22 mouse cellular contexts compared by ENCODE assay signal in genomic region chr12:76868463-76869198, GRCm38 (mm10). TPM values are rescaled to one million over a fixed set of nuclear protein-coding genes. Genes with fewer than 3 reads are reported as not detected.
DNase-seq lines count a peak whose midpoint lies in the region; ATAC-seq lines count a peak whose summit lies in the region.
"Had no signal": no experiment of that assay in that cellular context is flagged by ENCODE, and none has a peak within 500 bp of the region (broad histone marks: within the 10 kb centered on the region; RNA-seq: fewer than 3 reads in every experiment).

No protein-coding gene starts in this region.

- WGBS in midbrain, embryonic 10.5 days = 80% methylated on average over 14 of the region's 14 CpGs
- 73% methylated on average over 14 of the region's 14 CpGs for WGBS in midbrain, embryonic 11.5 days
- WGBS in embryonic facial prominence, embryonic 10.5 days = 77% methylated on average over 14 of the region's 14 CpGs

- H3K4me1 ChIP-seq in midbrain, embryonic 10.5 days = peaks cover 9% of the 10 kb centered on the region
- H3K4me1 ChIP-seq in midbrain, embryonic 11.5 days (ENCODE audit: control insufficient read depth, insufficient read depth, low read length) = no peaks in the 10 kb centered on the region
- peaks cover 24% of the 10 kb centered on the region; the same call in 1 of the 2 replicates for H3K4me1 ChIP-seq in embryonic facial prominence, embryonic 10.5 days
- H3K4me1 ChIP-seq: forebrain, embryonic 12.5 days; hindbrain, embryonic 15.5 days; midbrain, embryonic 12.5 days had no signal

- no peak overlapping the region for H3K4me3 ChIP-seq in midbrain, embryonic 10.5 days
- no peak overlapping the region for H3K4me3 ChIP-seq in midbrain, embryonic 11.5 days (ENCODE audit: low read depth, low read length)
- no peak overlapping the region for H3K4me3 ChIP-seq in embryonic facial prominence, embryonic 10.5 days
- H3K4me3 ChIP-seq: forebrain, embryonic 12.5 days; gastrocnemius, adult 2 months; heart, embryonic 15.5 days; hindbrain, embryonic 15.5 days; midbrain, embryonic 12.5 days had no signal

- no peak for DNase-seq in midbrain, embryonic 10.5 days (ENCODE audit: low spot score)
- DNase-seq in midbrain, embryonic 11.5 days (ENCODE audit: low spot score, missing footprints) = no peak
- DNase-seq in cerebellum, adult 11 months = peak; percentile 46
- DNase-seq in cerebellum, postnatal 10 days = peak; percentile 54 to 55
- DNase-seq in right cerebral cortex, adult 18-20 months = no peak
- DNase-seq in embryonic facial prominence, embryonic 10.5 days (ENCODE audit: low spot score) = no peak
- DNase-seq in lung, postnatal 25 days (ENCODE audit: low spot score) = no peak
- DNase-seq: gastrocnemius, adult 2 months; heart, postnatal 4 days; lung, adult 18-20 months; lung, postnatal 4 days; retina, postnatal 1 day; right cerebral cortex, postnatal 4 days; thymus, postnatal 14 days had no signal

- H3K9me3 ChIP-seq in midbrain, embryonic 10.5 days (replicated peaks) = no peaks in the 10 kb centered on the region
- no peaks in the 10 kb centered on the region for H3K9me3 ChIP-seq in midbrain, embryonic 11.5 days (ENCODE audit: control insufficient read depth, low read length)
- H3K9me3 ChIP-seq in embryonic facial prominence, embryonic 10.5 days = no peaks in the 10 kb centered on the region
- H3K9me3 ChIP-seq: forebrain, embryonic 12.5 days; G1E; heart, embryonic 15.5 days; hindbrain, embryonic 15.5 days; midbrain, embryonic 12.5 days had no signal

- no peak for ATAC-seq in midbrain, embryonic 11.5 days (ENCODE audit: low FRiP score)
- ATAC-seq: intestine, postnatal 0 days had no signal

- H3K27ac ChIP-seq in midbrain, embryonic 10.5 days (replicated peaks) = 0 out of 2 replicates have a peak overlapping the region, but pooled peaks have one; percentile 13
- H3K27ac ChIP-seq in midbrain, embryonic 11.5 days (ENCODE audit: low read depth, low read length) = no peak overlapping the region
- H3K27ac ChIP-seq in embryonic facial prominence, embryonic 10.5 days (replicated peaks) = no peak overlapping the region
- H3K27ac ChIP-seq: forebrain, embryonic 12.5 days; gastrocnemius, adult 2 months; heart, embryonic 15.5 days; hindbrain, embryonic 15.5 days; kidney, postnatal 0 days; midbrain, embryonic 12.5 days had no signal

- H3K36me3 ChIP-seq in midbrain, embryonic 10.5 days = peaks cover 6% of the 10 kb centered on the region
- H3K36me3 ChIP-seq in midbrain, embryonic 11.5 days (ENCODE audit: control insufficient read depth, insufficient read depth, low read length) = no peaks in the 10 kb centered on the region
- H3K36me3 ChIP-seq in embryonic facial prominence, embryonic 10.5 days (replicated peaks) = peaks cover 6% of the 10 kb centered on the region
- H3K36me3 ChIP-seq: heart, embryonic 15.5 days; hindbrain, embryonic 15.5 days; midbrain, embryonic 12.5 days had no signal

- no peak overlapping the region for H3K4me2 ChIP-seq in midbrain, embryonic 11.5 days
- H3K4me2 ChIP-seq: forebrain, embryonic 12.5 days; heart, embryonic 15.5 days; hindbrain, embryonic 15.5 days; liver, embryonic 11.5 days; midbrain, embryonic 12.5 days had no signal

- no peak overlapping the region for H3K9ac ChIP-seq in midbrain, embryonic 11.5 days (ENCODE audit: low read length)
- H3K9ac ChIP-seq: forebrain, embryonic 12.5 days; heart, embryonic 15.5 days; hindbrain, embryonic 15.5 days; midbrain, embryonic 12.5 days had no signal

- H3K27me3 ChIP-seq in midbrain, embryonic 10.5 days (ENCODE audit: low read depth, poor library complexity, severe bottlenecking) = no peaks in the 10 kb centered on the region
- H3K27me3 ChIP-seq in midbrain, embryonic 11.5 days (ENCODE audit: control insufficient read depth, insufficient read depth, low read length) = no peaks in the 10 kb centered on the region
- H3K27me3 ChIP-seq in embryonic facial prominence, embryonic 10.5 days (replicated peaks; ENCODE audit: low read depth, poor library complexity, severe bottlenecking) = no peaks in the 10 kb centered on the region
- H3K27me3 ChIP-seq: forebrain, embryonic 12.5 days; heart, embryonic 15.5 days; hindbrain, embryonic 15.5 days; midbrain, embryonic 12.5 days had no signal

RNA-seq across cellular contexts. Expression of gene Rab15, which starts 45.9 kb away (rescaled TPM):
- 14.5 and 14.6 TPM in 2 replicates for polyA plus RNA-seq in midbrain, embryonic 10.5 days (2016; fragmentation: Nextera tagmentation; extraction: Ambion mirVana)
- 7.7 and 10.1 TPM in 2 replicates for polyA plus RNA-seq in midbrain, embryonic 11.5 days (2014; fragmentation: Nextera tagmentation; extraction: Ambion mirVana)
- polyA plus RNA-seq in embryonic facial prominence, embryonic 10.5 days (2016; fragmentation: Nextera tagmentation; extraction: Ambion mirVana) = 15.7 and 17.3 TPM in 2 replicates
- polyA plus RNA-seq: G1E had no signal

Comparison
In these comparisons a context has a peak if more than half of its experiments do, and no peak if none do; other contexts are left out.
1. DNase-seq: peak in cerebellum, adult 11 months (single experiment) and cerebellum, postnatal 10 days (2 of 2); none in midbrain, embryonic 10.5 days (single experiment), midbrain, embryonic 11.5 days (single experiment), right cerebral cortex, adult 18-20 months (single experiment), embryonic facial prominence, embryonic 10.5 days (single experiment) and lung, postnatal 25 days (single experiment).